Mouse (Mus musculus): Measurements from ENCODE around the gene Lbhd2. TPM values are rescaled to one million over a fixed set of nuclear protein-coding genes. Genes with fewer than 3 reads are reported as not detected.

Lbhd2 gene
- polyA plus RNA-seq, 1 experiment from 2014 or later, result 0.72 TPM

GRCm38 (mm10) chr12:111416921-111417779, 10.5 kb downstream of the Lbhd2 start, which contains the start of gene Exoc3l4:
Gene Exoc3l4 (plus strand): TSS chr12:111417017.
- no peaks in the 10 kb centered on the region for H3K36me3 ChIP-seq (replicated peaks; ENCODE audit: control insufficient read depth, insufficient read depth)
- H3K4me1 ChIP-seq (replicated peaks; ENCODE audit: control insufficient read depth, insufficient read depth, low read length), result peaks cover 5% of the 10 kb centered on the region; the same call in 1 of the 2 replicates
- peak; percentile 47 for DNase-seq (ENCODE audit: low spot score)
- no peak within 1 kb of the TSS for H3K4me3 ChIP-seq (replicated peaks; ENCODE audit: low read length)
- 5% methylated on average over 17 of the region's 17 CpGs for WGBS
- peak within 1 kb of the TSS; percentile 37 for H3K4me2 ChIP-seq (replicated peaks)
- H3K27ac ChIP-seq, result no peak within 1 kb of the TSS
- H3K9me3 ChIP-seq (ENCODE audit: control insufficient read depth, low read length), result no peaks in the 10 kb centered on the region
- peak within 1 kb of the TSS; percentile 5; the same call in 1 of the 2 replicates for H3K9ac ChIP-seq
- ATAC-seq (ENCODE audit: low FRiP score), result 0 out of 2 replicates have a peak, but pooled peaks have one; percentile 4
- peaks cover 25% of the 10 kb centered on the region for H3K27me3 ChIP-seq (ENCODE audit: control insufficient read depth, insufficient read depth, low read length)

GRCm38 (mm10) chr12:111419918-111420317, 13.3 kb downstream of the Lbhd2 start:
- Histone ChIP-seq H3K36me3 (replicated peaks; ENCODE audit: control insufficient read depth, insufficient read depth) (no peaks in the 10 kb centered on the region), H3K9me3 (ENCODE audit: control insufficient read depth, low read length) (no peaks in the 10 kb centered on the region), H3K4me1 (replicated peaks; ENCODE audit: control insufficient read depth, insufficient read depth, low read length) (peaks cover 5% of the 10 kb centered on the region; the same call in 1 of the 2 replicates), H3K27me3 (ENCODE audit: control insufficient read depth, insufficient read depth, low read length) (peaks cover 53% of the 10 kb centered on the region), H3K9ac (no peak overlapping the region), H3K4me2 (replicated peaks) (no peak overlapping the region), H3K4me3 (replicated peaks; ENCODE audit: low read length) (no peak overlapping the region), H3K27ac (no peak overlapping the region)
- ATAC-seq (ENCODE audit: low FRiP score) (no peak), DNase-seq (ENCODE audit: low spot score) (no peak)
- 84% methylated on average over 5 of the region's 5 CpGs for WGBS

GRCm38 (mm10) chr12:111420946-111421709, 14.5 kb downstream of the Lbhd2 start:
- ATAC-seq (ENCODE audit: low FRiP score), result no peak
- Histone ChIP-seq H3K9ac (no peak overlapping the region), H3K4me1 (replicated peaks; ENCODE audit: control insufficient read depth, insufficient read depth, low read length) (peaks cover 5% of the 10 kb centered on the region; the same call in 1 of the 2 replicates), H3K27me3 (ENCODE audit: control insufficient read depth, insufficient read depth, low read length) (peaks cover 63% of the 10 kb centered on the region), H3K4me2 (replicated peaks) (no peak overlapping the region), H3K27ac (no peak overlapping the region), H3K4me3 (replicated peaks; ENCODE audit: low read length) (no peak overlapping the region), H3K36me3 (replicated peaks; ENCODE audit: control insufficient read depth, insufficient read depth) (no peaks in the 10 kb centered on the region), H3K9me3 (ENCODE audit: control insufficient read depth, low read length) (no peaks in the 10 kb centered on the region)
- WGBS, result 56% methylated on average over 7 of the region's 7 CpGs
- DNase-seq (ENCODE audit: low spot score), result no peak

- Histone ChIP-seq H3K9ac (no peak overlapping the region), H3K4me3 (replicated peaks; ENCODE audit: low read length) (no peak overlapping the region), H3K27me3 (ENCODE audit: control insufficient read depth, insufficient read depth, low read length) (peaks cover 74% of the 10 kb centered on the region), H3K9me3 (ENCODE audit: control insufficient read depth, low read length) (no peaks in the 10 kb centered on the region), H3K27ac (no peak overlapping the region), H3K4me1 (replicated peaks; ENCODE audit: control insufficient read depth, insufficient read depth, low read length) (no peaks in the 10 kb centered on the region), H3K4me2 (replicated peaks) (no peak overlapping the region), H3K36me3 (replicated peaks; ENCODE audit: control insufficient read depth, insufficient read depth) (no peaks in the 10 kb centered on the region)
- ATAC-seq (ENCODE audit: low FRiP score) (no peak), DNase-seq (ENCODE audit: low spot score) (no peak)
- 44% methylated on average over 5 of the region's 5 CpGs for WGBS
Observed at GRCm38 (mm10) chr12:111422852-111423251, 16.2 kb downstream of the Lbhd2 start.

GRCm38 (mm10) chr12:111423570-111424129, 17.0 kb downstream of the Lbhd2 start:
- 3% methylated on average over 43 of the region's 43 CpGs for WGBS
- H3K9ac ChIP-seq, result peak overlapping the region; percentile 40
- no peak for ATAC-seq (ENCODE audit: low FRiP score)
- no peak for DNase-seq (ENCODE audit: low spot score)
- H3K9me3 ChIP-seq (ENCODE audit: control insufficient read depth, low read length), result no peaks in the 10 kb centered on the region
- no peak overlapping the region for H3K27ac ChIP-seq
- H3K4me3 ChIP-seq (replicated peaks; ENCODE audit: low read length), result peak overlapping the region; percentile 31
- H3K36me3 ChIP-seq (replicated peaks; ENCODE audit: control insufficient read depth, insufficient read depth), result no peaks in the 10 kb centered on the region
- peak overlapping the region; percentile 56 for H3K4me2 ChIP-seq (replicated peaks)
- 0 out of 2 replicates have a peak, but pooled peaks cover 5% of the 10 kb centered on the region for H3K4me1 ChIP-seq (replicated peaks; ENCODE audit: control insufficient read depth, insufficient read depth, low read length)
- H3K27me3 ChIP-seq (ENCODE audit: control insufficient read depth, insufficient read depth, low read length), result peaks cover 82% of the 10 kb centered on the region

GRCm38 (mm10) chr12:111424547-111424946, 17.9 kb downstream of the Lbhd2 start:
- Histone ChIP-seq H3K9ac (no peak overlapping the region), H3K36me3 (replicated peaks; ENCODE audit: control insufficient read depth, insufficient read depth) (no peaks in the 10 kb centered on the region), H3K27me3 (ENCODE audit: control insufficient read depth, insufficient read depth, low read length) (peaks cover 81% of the 10 kb centered on the region), H3K4me2 (replicated peaks) (no peak overlapping the region), H3K9me3 (ENCODE audit: control insufficient read depth, low read length) (no peaks in the 10 kb centered on the region), H3K4me3 (replicated peaks; ENCODE audit: low read length) (no peak overlapping the region), H3K4me1 (replicated peaks; ENCODE audit: control insufficient read depth, insufficient read depth, low read length) (peaks cover 13% of the 10 kb centered on the region; the same call in 1 of the 2 replicates), H3K27ac (no peak overlapping the region)
- WGBS, result 22% methylated on average over 9 of the region's 9 CpGs
- DNase-seq (ENCODE audit: low spot score) (no peak), ATAC-seq (ENCODE audit: low FRiP score) (no peak)

- DNase-seq (ENCODE audit: low spot score) (peak; percentile 77), ATAC-seq (ENCODE audit: low FRiP score) (no peak)
- peaks cover 19% of the 10 kb centered on the region; the same call in 1 of the 2 replicates for H3K4me1 ChIP-seq (replicated peaks; ENCODE audit: control insufficient read depth, insufficient read depth, low read length)
- no peak overlapping the region for H3K4me3 ChIP-seq (replicated peaks; ENCODE audit: low read length)
- no peaks in the 10 kb centered on the region for H3K9me3 ChIP-seq (ENCODE audit: control insufficient read depth, low read length)
- H3K27me3 ChIP-seq (ENCODE audit: control insufficient read depth, insufficient read depth, low read length), result peaks cover 87% of the 10 kb centered on the region
- no peak overlapping the region for H3K4me2 ChIP-seq (replicated peaks)
- H3K27ac ChIP-seq, result no peak overlapping the region
- no peak overlapping the region for H3K9ac ChIP-seq
- H3K36me3 ChIP-seq (replicated peaks; ENCODE audit: control insufficient read depth, insufficient read depth), result no peaks in the 10 kb centered on the region
- WGBS, result 5% methylated on average over 15 of the region's 15 CpGs
Observed at GRCm38 (mm10) chr12:111425258-111425657, 18.6 kb downstream of the Lbhd2 start.

- no peak overlapping the region for H3K4me2 ChIP-seq (replicated peaks)
- no peaks in the 10 kb centered on the region for H3K36me3 ChIP-seq (replicated peaks; ENCODE audit: control insufficient read depth, insufficient read depth)
- peaks cover 19% of the 10 kb centered on the region; the same call in 1 of the 2 replicates for H3K4me1 ChIP-seq (replicated peaks; ENCODE audit: control insufficient read depth, insufficient read depth, low read length)
- H3K4me3 ChIP-seq (replicated peaks; ENCODE audit: low read length), result no peak overlapping the region
- H3K27me3 ChIP-seq (ENCODE audit: control insufficient read depth, insufficient read depth, low read length), result peaks cover 88% of the 10 kb centered on the region
- ATAC-seq (ENCODE audit: low FRiP score) (peak; percentile 57), DNase-seq (ENCODE audit: low spot score) (peak; percentile 91)
- 16% methylated on average over 29 of the region's 29 CpGs for WGBS
- no peaks in the 10 kb centered on the region for H3K9me3 ChIP-seq (ENCODE audit: control insufficient read depth, low read length)
- no peak overlapping the region for H3K9ac ChIP-seq
- H3K27ac ChIP-seq, result no peak overlapping the region
Observed at GRCm38 (mm10) chr12:111425789-111426460, 19.3 kb downstream of the Lbhd2 start.

All from hindbrain, embryonic 14.5 days (tissue).